Mouse (Mus musculus) embryonic facial prominence, embryonic 13.5 days (tissue): Measurements from ENCODE around the gene Gm11733. TPM values are rescaled to one million over a fixed set of nuclear protein-coding genes. Genes with fewer than 3 reads are reported as not detected.

Experiments used
- polyA plus RNA-seq: library from polyadenylated mRNA; unstranded; fragments of >200 nt; fragmentation: Nextera tagmentation; extraction: Ambion mirVana; gene quantifications from 2 replicates; pipeline ENCODE4 v1.2.1, GENCODE M21; 2015

Gm11733 gene
- polyA plus RNA-seq, 1 experiment from 2014 or later: not detected

Other genes starting within 250 kb of the Gm11733 start
- 18.4 and 22.5 TPM in 2 replicates for gene Tnrc6c, start 169.9 kb downstream of the Gm11733 start, polyA plus RNA-seq